Mouse (Mus musculus): ENCODE data around the gene Brd2. TPM values are rescaled to one million over a fixed set of nuclear protein-coding genes. Genes with fewer than 3 reads are reported as not detected.

Gene Brd2
- polyA plus RNA-seq, 1 experiment from 2014 or later: 112 TPM

DNA sequence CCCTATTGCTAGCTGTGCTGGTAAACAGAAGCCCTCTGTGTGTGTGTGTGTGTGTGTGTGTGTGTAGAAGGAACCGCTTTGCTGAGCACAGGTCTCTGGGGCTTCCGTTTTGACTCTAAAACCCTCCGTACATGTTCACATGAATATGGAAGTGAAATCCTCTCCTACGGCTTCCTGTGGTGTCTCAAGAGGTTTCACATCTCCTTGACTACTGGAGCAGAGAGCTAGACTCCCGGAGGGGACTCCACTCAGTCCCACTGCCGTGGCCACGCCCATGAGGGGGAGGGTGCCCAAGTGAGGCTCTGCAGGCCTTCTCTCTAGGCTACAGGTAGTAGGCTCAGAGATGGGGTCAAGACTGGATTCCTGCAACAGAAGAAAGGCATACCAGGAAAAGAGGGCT is 20.6 kb upstream of the Brd2 start, which contains the start of gene H2-DMb2:
Gene H2-DMb2, plus strand, starts transcription at position 275 of the 400 bp plus-strand sequence.
- Histone ChIP-seq H3K4me1 (peaks cover 21% of the 10 kb centered on the region), H3K4me2 (no peak within 1 kb of the TSS), H3K9me3 (no peaks in the 10 kb centered on the region), H3K27me3 (peaks cover 37% of the 10 kb centered on the region), H3K36me3 (no peaks in the 10 kb centered on the region), H3K4me3 (no peak within 1 kb of the TSS), H3K27ac (no peak within 1 kb of the TSS), H3K9ac (no peak within 1 kb of the TSS)
- ATAC-seq (ENCODE audit: insufficient number of reproducible peaks, low FRiP score, low TSS enrichment, low read depth): no peak
- 36% methylated on average over 7 of the region's 7 CpGs for WGBS

DNA sequence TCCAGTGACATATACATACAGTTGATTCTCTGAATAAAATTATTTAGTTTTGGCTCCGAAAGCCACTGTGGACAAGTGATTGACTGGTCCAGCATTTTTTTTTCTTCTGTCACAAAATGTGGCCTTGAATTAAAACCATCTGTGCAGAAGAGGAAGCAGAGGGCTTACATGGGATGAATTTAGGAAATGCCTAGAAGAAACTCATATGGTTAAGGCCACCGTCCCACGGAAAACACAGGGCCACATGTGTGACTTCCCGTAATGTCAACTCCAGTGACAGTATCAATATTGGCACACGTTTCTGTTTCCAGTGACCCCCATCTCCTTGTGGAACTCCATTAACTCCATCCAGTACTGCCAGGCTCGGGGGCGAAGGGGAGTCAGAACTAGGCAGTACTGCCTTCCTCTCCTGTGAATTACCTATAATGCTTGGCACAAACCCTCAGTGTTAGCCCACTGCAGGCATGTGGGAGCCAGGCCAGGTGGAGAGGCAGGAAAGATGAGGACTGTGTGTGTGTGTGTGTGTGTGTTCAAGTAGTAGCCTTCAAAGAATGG is 20.1 kb upstream of the Brd2 start:
- no peak overlapping the region for H3K9ac ChIP-seq
- ATAC-seq (ENCODE audit: insufficient number of reproducible peaks, low FRiP score, low TSS enrichment, low read depth): no peak
- peaks cover 41% of the 10 kb centered on the region for H3K27me3 ChIP-seq
- no peak overlapping the region for H3K4me2 ChIP-seq
- H3K4me3 ChIP-seq: no peak overlapping the region
- H3K4me1 ChIP-seq: peaks cover 21% of the 10 kb centered on the region
- 48% methylated on average over 7 of the region's 7 CpGs for WGBS
- H3K27ac ChIP-seq: no peak overlapping the region
- H3K9me3 ChIP-seq: no peaks in the 10 kb centered on the region
- no peaks in the 10 kb centered on the region for H3K36me3 ChIP-seq

DNA sequence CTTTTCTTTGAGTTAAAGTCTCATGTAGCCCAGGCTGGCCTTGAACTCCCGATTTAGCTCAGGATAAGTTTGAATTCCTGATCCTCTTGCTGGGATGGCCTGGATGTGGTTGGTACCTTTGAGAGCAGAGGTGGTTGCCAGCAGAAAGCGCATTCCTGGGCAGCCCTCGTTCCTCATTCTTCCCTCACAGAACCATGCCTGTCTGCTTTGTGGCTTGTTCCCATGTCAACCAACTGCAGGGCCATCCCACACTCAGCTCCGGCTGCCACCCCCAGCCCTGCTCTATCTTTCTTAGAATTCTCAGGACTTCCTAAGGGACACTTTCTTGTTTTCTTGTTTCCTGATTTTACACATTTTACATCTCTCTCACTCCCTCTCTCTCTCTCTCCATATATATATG is 19.0 kb upstream of the Brd2 start:
- H3K9me3 ChIP-seq: no peaks in the 10 kb centered on the region
- no peak overlapping the region for H3K9ac ChIP-seq
- H3K4me2 ChIP-seq: no peak overlapping the region
- ATAC-seq (ENCODE audit: insufficient number of reproducible peaks, low FRiP score, low TSS enrichment, low read depth): no peak
- no peak overlapping the region for H3K4me3 ChIP-seq
- H3K27me3 ChIP-seq: peaks cover 52% of the 10 kb centered on the region
- no peak overlapping the region for H3K27ac ChIP-seq
- peaks cover 21% of the 10 kb centered on the region for H3K4me1 ChIP-seq
- no peaks in the 10 kb centered on the region for H3K36me3 ChIP-seq
- 61% methylated on average over 4 of the region's 4 CpGs for WGBS

DNA sequence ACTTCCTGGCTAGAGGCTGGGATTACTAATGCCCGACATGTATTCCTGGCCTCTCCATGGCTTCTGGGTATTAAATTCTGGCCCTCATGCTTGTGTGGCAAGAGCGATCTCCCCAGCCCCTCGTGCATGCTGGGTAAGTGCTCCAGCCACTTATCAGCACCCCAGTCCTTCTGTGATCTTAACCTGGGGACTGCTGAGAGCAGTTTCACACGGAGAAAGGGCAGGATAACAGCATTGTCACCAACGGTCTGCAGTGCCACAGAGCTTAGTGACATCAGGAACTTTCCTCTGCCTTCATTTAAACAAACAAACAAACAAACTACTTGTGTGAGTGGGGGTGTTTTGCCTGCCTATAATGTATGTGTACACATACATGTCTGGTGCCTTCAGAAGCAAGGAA is 17.8 kb upstream of the Brd2 start:
- no peak overlapping the region for H3K4me2 ChIP-seq
- whole genome bisulfite sequencing: 15% methylated on average over 5 of the region's 5 CpGs
- peaks cover 26% of the 10 kb centered on the region for H3K4me1 ChIP-seq
- H3K27me3 ChIP-seq: peaks cover 55% of the 10 kb centered on the region
- H3K27ac ChIP-seq: no peak overlapping the region
- H3K9ac ChIP-seq: no peak overlapping the region
- no peaks in the 10 kb centered on the region for H3K9me3 ChIP-seq
- no peak overlapping the region for H3K4me3 ChIP-seq
- H3K36me3 ChIP-seq: no peaks in the 10 kb centered on the region
- ATAC-seq (ENCODE audit: insufficient number of reproducible peaks, low FRiP score, low TSS enrichment, low read depth): no peak

DNA sequence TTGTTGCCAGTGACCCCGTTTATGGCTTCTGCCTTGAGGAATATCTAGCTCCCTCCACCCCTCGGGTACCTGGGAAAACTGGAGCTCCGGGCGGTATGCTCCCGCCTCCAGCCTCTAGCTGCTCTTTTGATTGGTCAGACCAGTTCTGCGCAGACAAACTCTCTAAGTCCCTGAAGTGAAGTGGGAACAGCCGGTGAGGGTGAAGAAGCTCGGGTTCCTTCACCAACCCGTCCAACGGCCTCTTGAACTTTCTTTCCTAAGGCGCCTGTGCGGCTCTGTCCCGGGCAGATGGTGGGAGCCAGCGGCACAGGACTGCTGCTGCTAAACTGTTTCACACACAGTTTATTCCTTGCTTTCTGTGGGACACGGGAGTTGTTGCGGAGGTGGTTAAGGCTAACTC is 17.0 kb upstream of the Brd2 start:
- no peak for ATAC-seq (ENCODE audit: insufficient number of reproducible peaks, low FRiP score, low TSS enrichment, low read depth)
- Histone ChIP-seq H3K9ac (peak overlapping the region; percentile 18; the same call in 1 of the 2 replicates), H3K9me3 (no peaks in the 10 kb centered on the region), H3K27ac (no peak overlapping the region), H3K27me3 (peaks cover 55% of the 10 kb centered on the region), H3K4me3 (peak overlapping the region; percentile 33), H3K36me3 (no peaks in the 10 kb centered on the region), H3K4me1 (peaks cover 26% of the 10 kb centered on the region), H3K4me2 (peak overlapping the region; percentile 54)
- WGBS: 3% methylated on average over 16 of the region's 16 CpGs

DNA sequence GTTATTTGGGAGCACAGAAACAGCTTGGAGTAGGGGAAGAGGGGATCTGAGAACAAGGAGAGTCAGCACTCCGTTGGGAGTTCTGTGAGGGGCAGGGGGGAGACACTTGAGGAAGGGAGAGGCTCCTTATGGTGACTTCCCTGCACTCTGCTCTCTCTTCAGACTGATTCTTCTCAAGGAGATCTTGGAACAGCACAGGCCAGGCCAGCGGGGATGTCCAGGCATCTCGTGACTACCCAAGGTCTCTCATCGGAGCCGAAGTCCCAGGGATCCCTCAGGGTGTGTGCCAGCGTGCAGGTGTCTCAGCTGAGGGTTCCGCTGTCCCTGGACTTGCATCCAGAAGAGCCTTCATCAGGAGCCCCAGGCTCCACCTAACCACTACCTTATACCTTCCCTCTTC is 16.2 kb upstream of the Brd2 start:
- H3K9me3 ChIP-seq: no peaks in the 10 kb centered on the region
- H3K27ac ChIP-seq: no peak overlapping the region
- H3K4me3 ChIP-seq: no peak overlapping the region
- H3K4me2 ChIP-seq: no peak overlapping the region
- no peaks in the 10 kb centered on the region for H3K36me3 ChIP-seq
- ATAC-seq (ENCODE audit: insufficient number of reproducible peaks, low FRiP score, low TSS enrichment, low read depth): no peak
- WGBS: 71% methylated on average over 7 of the region's 7 CpGs
- peaks cover 26% of the 10 kb centered on the region for H3K4me1 ChIP-seq
- no peak overlapping the region for H3K9ac ChIP-seq
- peaks cover 55% of the 10 kb centered on the region for H3K27me3 ChIP-seq

DNA sequence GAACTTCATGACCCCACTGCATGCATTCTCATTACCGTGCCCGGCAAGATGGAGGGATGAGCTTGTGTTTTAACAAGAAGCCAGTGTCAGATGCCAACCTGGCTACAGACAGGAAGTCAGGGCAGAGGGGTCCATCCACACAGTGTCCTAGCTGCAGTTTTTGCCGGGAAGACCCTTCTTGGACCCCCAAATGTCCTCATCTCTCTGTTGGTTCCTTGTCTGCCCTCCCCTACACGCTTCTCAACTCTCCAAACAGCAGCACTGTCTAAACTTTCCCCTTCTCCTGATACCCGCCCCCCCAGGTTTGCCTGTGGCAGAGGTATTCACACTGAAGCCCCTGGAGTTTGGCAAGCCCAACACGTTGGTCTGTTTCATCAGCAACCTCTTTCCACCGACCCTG is 15.2 kb upstream of the Brd2 start:
- Histone ChIP-seq H3K36me3 (no peaks in the 10 kb centered on the region), H3K4me2 (no peak overlapping the region), H3K4me3 (no peak overlapping the region), H3K27ac (no peak overlapping the region), H3K9ac (no peak overlapping the region), H3K9me3 (no peaks in the 10 kb centered on the region), H3K27me3 (peaks cover 55% of the 10 kb centered on the region), H3K4me1 (peaks cover 20% of the 10 kb centered on the region)
- WGBS: 71% methylated on average over 7 of the region's 7 CpGs
- ATAC-seq (ENCODE audit: insufficient number of reproducible peaks, low FRiP score, low TSS enrichment, low read depth): no peak

DNA sequence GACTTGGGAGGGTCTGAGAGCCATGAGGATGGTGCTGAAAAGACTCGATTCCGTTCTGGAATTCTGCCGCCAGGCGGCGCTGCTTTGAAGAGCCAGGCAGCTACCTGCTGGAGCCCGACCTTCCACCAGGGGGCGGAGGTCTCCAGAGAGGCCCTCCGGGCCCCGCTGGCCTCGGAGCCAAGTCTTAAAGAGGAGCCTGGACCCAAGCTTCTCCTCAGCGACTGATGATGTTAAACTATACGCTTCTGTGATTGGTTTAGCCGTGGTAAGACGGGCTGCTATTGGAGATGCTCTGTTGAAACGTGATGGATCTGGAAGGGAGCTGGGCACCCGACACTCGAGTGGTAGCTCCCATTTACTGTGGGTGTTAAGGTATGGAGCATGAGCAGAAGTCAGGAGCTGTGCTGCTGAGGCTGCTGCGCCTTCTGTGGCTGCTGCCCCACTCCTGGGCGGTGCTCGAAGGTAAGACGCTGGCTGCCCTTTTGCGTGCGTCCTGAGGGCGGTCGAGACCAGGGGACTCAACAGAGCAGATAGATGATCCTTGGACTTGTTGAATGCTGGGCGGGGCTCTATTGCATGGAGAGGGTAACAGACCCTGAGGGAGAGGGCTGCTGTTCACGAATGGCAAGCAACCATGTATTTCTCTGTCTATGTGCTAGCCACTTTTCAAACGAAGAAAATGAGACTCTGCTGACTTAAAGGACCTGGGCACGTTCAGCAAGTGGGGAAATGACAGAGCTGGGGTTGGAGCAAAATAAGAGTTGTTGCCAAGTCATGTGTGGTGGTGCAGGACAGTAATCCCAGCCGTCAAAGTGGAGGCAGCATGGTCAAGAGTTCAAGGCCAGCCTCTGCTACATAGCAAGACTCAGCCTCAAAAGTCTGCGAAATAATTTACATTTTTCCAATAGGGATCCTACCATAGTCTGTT is 13.1 kb upstream of the Brd2 start:
- ATAC-seq (ENCODE audit: insufficient number of reproducible peaks, low FRiP score, low TSS enrichment, low read depth): peak; percentile 97
- Histone ChIP-seq H3K27ac (0 out of 2 replicates have a peak overlapping the region, but pooled peaks have one; percentile 11), H3K9ac (no peak overlapping the region), H3K4me2 (peak overlapping the region; percentile 85), H3K4me3 (peak overlapping the region; percentile 38), H3K27me3 (peaks cover 41% of the 10 kb centered on the region), H3K36me3 (no peaks in the 10 kb centered on the region), H3K4me1 (peaks cover 19% of the 10 kb centered on the region), H3K9me3 (no peaks in the 10 kb centered on the region)
- WGBS: 7% methylated on average over 31 of the region's 31 CpGs

DNA sequence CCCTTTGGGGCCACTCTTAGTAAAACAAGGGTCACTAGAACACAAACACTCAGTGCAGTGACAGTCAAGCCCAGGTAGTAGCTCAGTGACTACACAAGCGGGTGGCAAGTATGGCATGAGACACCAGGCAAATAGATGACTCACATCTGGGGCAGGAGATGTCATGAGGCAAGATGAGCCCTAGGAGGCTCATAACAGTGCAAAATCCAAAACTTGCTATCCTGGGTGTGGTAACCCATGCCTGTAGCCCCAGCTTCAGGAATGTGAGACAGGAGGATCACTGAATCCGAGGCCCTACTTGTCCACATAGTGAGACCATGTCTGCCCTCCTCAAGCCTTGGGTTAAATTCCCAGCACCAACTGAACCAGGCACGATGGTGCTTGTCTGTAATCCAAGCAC is 12.0 kb upstream of the Brd2 start:
- Histone ChIP-seq H3K4me1 (peaks cover 12% of the 10 kb centered on the region), H3K9ac (no peak overlapping the region), H3K36me3 (no peaks in the 10 kb centered on the region), H3K27ac (no peak overlapping the region), H3K4me2 (no peak overlapping the region), H3K9me3 (no peaks in the 10 kb centered on the region), H3K4me3 (no peak overlapping the region), H3K27me3 (peaks cover 32% of the 10 kb centered on the region)
- ATAC-seq (ENCODE audit: insufficient number of reproducible peaks, low FRiP score, low TSS enrichment, low read depth): no peak
- WGBS: 79% methylated on average over 3 of the region's 3 CpGs

DNA sequence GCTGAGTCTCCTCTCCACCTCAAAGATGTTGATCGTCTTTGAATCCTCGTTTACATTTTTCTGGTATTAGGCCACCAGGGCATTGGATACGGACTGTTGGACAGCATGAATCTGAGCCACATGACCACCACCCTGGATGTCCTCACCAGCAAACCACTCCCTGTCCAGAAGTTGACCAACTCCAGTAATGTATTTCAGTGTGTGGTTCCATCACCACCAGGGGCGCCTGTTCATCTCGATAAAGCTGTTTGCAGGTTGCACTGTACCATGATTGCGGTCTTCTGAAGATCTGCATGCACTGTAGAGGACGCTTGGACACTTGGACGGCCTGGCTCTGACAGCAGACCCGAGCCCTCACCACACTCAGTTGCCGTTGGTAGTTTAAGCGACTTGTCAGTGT is 10.9 kb upstream of the Brd2 start:
- Histone ChIP-seq H3K9me3 (no peaks in the 10 kb centered on the region), H3K9ac (no peak overlapping the region), H3K4me3 (no peak overlapping the region), H3K27me3 (peaks cover 20% of the 10 kb centered on the region), H3K4me1 (peaks cover 18% of the 10 kb centered on the region), H3K36me3 (no peaks in the 10 kb centered on the region), H3K27ac (no peak overlapping the region), H3K4me2 (no peak overlapping the region)
- ATAC-seq (ENCODE audit: insufficient number of reproducible peaks, low FRiP score, low TSS enrichment, low read depth): no peak
- WGBS: 84% methylated on average over 11 of the region's 11 CpGs

DNA sequence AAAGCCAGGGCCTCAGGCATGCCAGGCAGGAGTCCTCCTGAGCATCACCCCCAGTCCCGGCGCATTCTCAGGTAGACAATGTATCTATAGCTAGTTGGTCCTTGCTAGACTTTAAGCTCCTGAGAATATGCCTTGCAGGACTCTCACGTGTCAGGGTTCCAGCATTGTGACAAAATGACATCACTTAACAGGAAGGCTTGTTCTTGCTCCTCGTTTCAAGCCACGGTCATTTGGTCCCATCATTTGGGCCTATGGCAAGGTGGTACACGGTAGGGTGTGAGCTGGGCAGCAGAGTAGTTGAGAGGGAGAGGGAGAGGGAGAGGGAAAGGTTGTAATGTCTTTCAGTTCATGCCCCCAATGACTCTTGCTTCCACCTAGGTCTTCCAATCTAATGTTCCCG is 9.5 kb upstream of the Brd2 start:
- no peaks in the 10 kb centered on the region for H3K36me3 ChIP-seq
- no peak overlapping the region for H3K9ac ChIP-seq
- H3K9me3 ChIP-seq: no peaks in the 10 kb centered on the region
- no peak overlapping the region for H3K4me2 ChIP-seq
- no peak overlapping the region for H3K27ac ChIP-seq
- H3K4me3 ChIP-seq: no peak overlapping the region
- H3K4me1 ChIP-seq: peaks cover 30% of the 10 kb centered on the region
- peaks cover 8% of the 10 kb centered on the region for H3K27me3 ChIP-seq
- WGBS: 83% methylated on average over 7 of the region's 7 CpGs
- no peak for ATAC-seq (ENCODE audit: insufficient number of reproducible peaks, low FRiP score, low TSS enrichment, low read depth)

Measured in limb, embryonic 15.5 days (tissue).